Mouse (Mus musculus): ENCODE measurements at regions not wholly inside any gene's neighbourhood (a gene's known extent, or its start where the extent isn't known, plus 50 kb on each side); places are given as distances from the start of the nearest gene placed in this dataset.

DNA sequence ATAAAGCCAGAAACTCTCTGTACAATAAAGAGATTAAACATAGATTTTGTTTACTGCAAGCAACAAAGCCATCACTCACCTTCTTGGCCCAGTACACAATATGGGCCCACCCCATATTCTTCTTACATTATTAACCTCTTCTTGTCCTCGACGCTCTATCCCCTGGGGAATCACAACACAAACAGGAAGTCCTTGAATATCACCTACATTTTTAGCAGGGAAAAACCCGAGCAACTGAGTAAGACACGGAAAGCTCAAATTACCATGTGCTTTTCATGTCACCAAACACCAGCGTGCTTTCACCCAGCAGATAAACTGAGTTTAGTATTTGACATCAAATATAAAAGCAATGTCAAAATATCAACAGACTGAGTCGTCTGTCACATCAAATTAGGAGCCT is 179.7 kb downstream of the Parm1 start:
- DNase-seq (ENCODE audit: low spot score in 2 of 2): no peak

GRCm38 (mm10) chr5:91696532-91696931 is 179.1 kb downstream of the Parm1 start:
- no peak for DNase-seq (ENCODE audit: low spot score in 2 of 2)

DNA sequence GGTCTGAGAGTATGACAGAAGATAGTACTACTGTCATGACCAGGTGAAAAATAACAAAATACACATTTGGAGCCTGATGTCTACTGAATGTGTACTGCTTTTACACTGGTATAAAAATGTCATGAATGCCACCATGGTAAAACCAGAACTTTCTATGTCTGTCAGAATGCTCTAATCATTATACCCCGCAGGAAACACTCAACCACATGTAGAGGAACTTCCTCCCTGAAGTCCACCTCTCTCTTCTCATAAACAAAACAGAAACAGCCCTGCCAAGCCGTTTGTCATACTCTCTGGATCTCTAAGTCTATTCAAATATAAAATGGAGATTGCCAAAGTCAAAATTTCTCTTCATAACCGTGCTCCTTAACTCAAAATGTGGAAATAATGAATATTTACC is 178.2 kb downstream of the Parm1 start:
- no peak for DNase-seq (ENCODE audit: low spot score in 2 of 2)

- DNase-seq (ENCODE audit: low spot score in 2 of 2): no peak
Measured at GRCm38 (mm10) chr5:91693277-91693676, 175.9 kb downstream of the Parm1 start.

- DNase-seq (ENCODE audit: low spot score in 2 of 2): no peak
Measured at GRCm38 (mm10) chr5:91692292-91692691, 174.9 kb downstream of the Parm1 start.

DNA sequence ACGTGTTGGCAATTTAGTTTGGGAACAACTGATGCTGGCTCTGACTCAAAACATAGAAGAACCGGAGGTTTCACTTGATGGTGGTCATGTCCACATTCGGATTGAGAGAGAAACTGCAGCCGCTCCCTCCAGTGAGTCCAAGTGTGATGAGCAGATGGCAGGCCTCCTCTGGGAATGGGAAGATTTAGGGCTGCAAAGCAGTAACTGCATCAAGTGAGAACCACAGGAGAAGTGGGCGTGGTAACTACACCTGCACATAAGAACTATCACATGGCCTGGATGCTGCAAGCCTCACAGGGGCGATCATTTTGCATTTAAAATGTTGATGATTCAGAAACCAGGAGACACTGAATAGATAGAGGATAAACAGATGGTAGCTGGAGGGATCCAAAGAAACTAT is 161.3 kb downstream of the Parm1 start:
- no peak for DNase-seq (ENCODE audit: low spot score in 2 of 2)
